Mouse (Mus musculus) heart, postnatal 0 days (tissue): Measurements from ENCODE around the gene Magi1.

Experiments used
- CTCF ChIP-seq: IDR thresholded peaks from 2 replicates; pipeline ENCODE4 v1.5.1; 2016; ENCODE audit warnings: antibody characterized with exemption, control low read depth, low read depth
- EP300 ChIP-seq: IDR thresholded peaks from 2 replicates; pipeline ENCODE4 v1.6.1; 2016; ENCODE audit warnings: antibody characterized with exemption, low read depth

DNA sequence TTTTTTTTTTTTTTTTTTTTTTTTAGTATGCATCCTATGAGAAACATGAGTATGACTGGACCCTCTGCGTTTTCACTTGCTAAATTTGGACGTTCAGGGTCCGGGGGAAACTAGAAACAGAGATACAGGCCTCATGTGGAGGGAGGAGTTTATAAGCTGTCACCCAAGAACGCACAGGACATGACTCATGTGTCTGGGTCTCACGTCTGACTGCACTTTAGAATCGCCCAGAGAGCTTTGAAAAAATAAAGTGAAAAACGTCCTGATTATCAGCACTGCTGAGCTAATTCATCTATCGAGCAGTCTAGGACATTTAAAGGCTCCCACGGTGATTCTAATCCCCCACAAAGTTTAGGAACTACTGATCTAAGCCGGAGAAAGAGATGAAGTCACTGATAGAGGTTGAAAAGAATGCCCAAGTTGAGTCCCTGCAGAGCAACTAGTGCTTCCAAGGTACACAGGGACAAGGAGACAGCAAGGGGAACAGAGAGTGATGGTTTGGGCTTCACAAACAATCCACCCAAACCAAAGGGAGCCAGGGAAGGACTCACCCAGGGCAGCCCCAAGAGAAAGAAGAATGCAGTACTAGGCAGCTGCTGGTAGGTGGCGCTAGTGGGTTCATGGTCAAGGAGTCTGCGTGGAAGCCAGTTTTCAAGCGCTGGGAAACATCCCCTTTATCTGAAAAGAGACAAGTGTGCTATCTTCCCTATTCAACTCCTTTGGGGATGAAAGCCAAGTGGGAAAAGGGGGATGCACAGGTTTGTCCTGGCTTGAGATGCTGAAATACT, 626.3 kb downstream of the Magi1 start:
- TF ChIP-seq EP300, result no peak
- peak; percentile 82 for TF ChIP-seq CTCF
